Mouse (Mus musculus): ENCODE data around the gene Zfp113.
"Not testable (repeated sequence)": the region's sequence is repeated elsewhere in the genome, so short reads cannot be mapped to it uniquely, and the experiment has no call there.

DNA sequence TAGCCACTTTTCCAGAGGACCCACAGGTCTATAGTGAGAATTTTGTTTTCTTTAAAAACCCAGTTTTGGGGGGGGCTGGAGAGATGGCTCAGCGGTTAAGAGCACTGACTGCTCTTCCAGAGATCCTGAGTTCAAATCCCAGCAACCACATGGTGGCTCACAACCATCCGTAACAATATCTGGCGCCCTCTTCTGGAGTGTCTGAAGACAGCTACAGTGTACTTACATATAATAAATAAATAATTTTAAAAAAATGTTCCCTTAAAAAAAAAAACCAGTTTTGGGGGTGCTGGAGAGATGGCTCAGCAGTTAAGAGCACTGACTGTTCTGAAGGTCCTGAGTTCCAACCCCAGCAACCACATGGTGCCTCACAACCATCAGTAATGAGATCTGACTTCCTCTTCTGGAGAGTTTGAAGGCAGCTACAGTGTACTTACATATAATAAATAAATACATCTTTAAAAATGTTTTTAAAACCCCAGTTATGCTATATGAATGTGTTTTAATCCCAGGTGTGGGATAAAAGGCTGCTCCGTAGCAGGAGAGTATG is 45.6 kb downstream of the Zfp113 start:
- not testable (repeated sequence) for TF ChIP-seq GABPA (IDR thresholded peaks at IDR 0.05; ENCODE audit: insufficient replicate concordance, low read depth, low read length); USF1 (IDR thresholded peaks at IDR 0.05; ENCODE audit: low read depth, low read length); EP300 (IDR thresholded peaks at IDR 0.05; ENCODE audit: low read length); POLR2A (IDR thresholded peaks at IDR 0.05; ENCODE audit: low read depth, low read length); KAT2A (IDR thresholded peaks at IDR 0.05; ENCODE audit: insufficient replicate concordance, low read length); JUND (conservative IDR thresholded peaks at IDR 0.05; ENCODE audit: low read depth, low read length); CTCF (conservative IDR thresholded peaks at IDR 0.05 in 1 of 2, IDR thresholded peaks at IDR 0.05 in 1 of 2; ENCODE audit: low read depth in 2 of 2, low read length in 2 of 2); CHD2 (IDR thresholded peaks at IDR 0.05; ENCODE audit: low read length); CHD1 (IDR thresholded peaks at IDR 0.05; ENCODE audit: low read depth, low read length); MXI1 (IDR thresholded peaks at IDR 0.05; ENCODE audit: low read depth, low read length); NRF1 (IDR thresholded peaks at IDR 0.05; ENCODE audit: low read depth, low read length); TCF12 (IDR thresholded peaks at IDR 0.05; ENCODE audit: low read depth, low read length); MEF2A (IDR thresholded peaks at IDR 0.05; ENCODE audit: borderline replicate concordance, low read depth, low read length); RCOR1 (conservative IDR thresholded peaks at IDR 0.05; ENCODE audit: low read depth, low read length)
